Mouse (Mus musculus) myocyte (in vitro differentiated cells): ENCODE data around the gene Cntnap1.

Experiments
- POLR2A ChIP-seq: IDR thresholded peaks from one replicate; pipeline ENCODE4 v1.6.1; 2011; ENCODE audit warnings: low read depth, mild to moderate bottlenecking, control low read depth, moderate library complexity; ENCODE audit not compliant: insufficient read length
- USF1 ChIP-seq: IDR thresholded peaks from one replicate; pipeline ENCODE4 v1.6.1; 2011; ENCODE audit warnings: low read depth, mild to moderate bottlenecking, control low read depth, moderate library complexity

GRCm38 (mm10) chr11:101185441-101185840, 15.1 kb downstream of the Cntnap1 start:
- TF ChIP-seq USF1 (no peak), POLR2A (no peak)
